ENCODE assay signal across 14 mouse cellular contexts in the genomic region with DNA sequence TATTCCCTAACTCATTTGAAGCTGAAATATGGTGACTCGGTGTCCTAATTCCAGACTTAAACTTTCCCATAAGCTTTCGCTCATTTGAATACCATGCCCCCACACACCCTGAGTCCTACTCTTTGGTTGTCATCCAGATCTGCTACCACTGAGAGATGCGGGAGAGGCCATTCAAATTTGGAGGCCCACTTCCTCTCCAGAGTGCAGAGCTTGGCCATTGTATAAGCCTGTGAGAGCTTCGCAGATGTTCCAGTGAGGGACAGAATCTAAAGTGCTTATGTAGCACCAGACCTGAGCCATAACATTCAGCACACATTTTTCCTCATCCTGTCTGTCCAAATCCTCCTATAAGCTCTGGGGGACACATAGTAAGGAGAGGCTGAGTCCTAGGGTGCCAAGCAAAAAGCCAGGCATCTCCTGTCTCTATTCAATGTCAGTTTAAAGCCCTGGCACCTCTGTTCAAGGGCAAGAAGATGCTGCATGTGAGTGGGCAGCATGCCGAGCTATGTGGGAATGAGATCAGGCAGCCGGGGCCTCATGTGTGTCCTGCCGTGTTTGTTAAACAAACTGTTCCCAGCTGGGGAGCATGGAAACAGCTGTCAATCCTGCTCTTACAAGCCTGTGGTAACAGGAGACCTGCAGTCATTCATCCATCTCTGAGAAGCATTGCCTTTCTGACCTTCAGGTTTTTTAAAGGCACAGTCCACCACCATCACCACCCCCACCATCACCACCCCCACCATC.
A peak's percentile ranks its signal among the peaks of the same experiment; 100 is the strongest.
DNase-seq lines count a peak whose midpoint lies in the region; ATAC-seq and TF ChIP-seq lines count a peak whose summit lies in the region.
"Had no signal": no experiment of that assay in that cellular context is flagged by ENCODE, and none has a peak within 500 bp of the region (broad histone marks: within the 10 kb centered on the region; RNA-seq: fewer than 3 reads in every experiment).

No protein-coding gene starts in this region.

- TF ChIP-seq CTCF in lung, embryonic 14.5 days (IDR thresholded peaks at IDR 0.05; ENCODE audit: low read depth): no peak
- TF ChIP-seq CTCF in lung, adult 2 months (IDR thresholded peaks at IDR 0.05; ENCODE audit: insufficient read depth, low read length): no peak

- 32% methylated on average over 7 of the region's 7 CpGs for WGBS in lung, embryonic 14.5 days
- WGBS in lung, adult 2 months: 45% methylated on average over 7 of the region's 7 CpGs
- 46% methylated on average over 7 of the region's 7 CpGs for WGBS in embryonic facial prominence, embryonic 11.5 days

- H3K36me3 ChIP-seq in lung, embryonic 14.5 days (ENCODE audit: insufficient read depth): no peaks in the 10 kb centered on the region
- no peaks in the 10 kb centered on the region for H3K36me3 ChIP-seq in embryonic facial prominence, embryonic 11.5 days (replicated peaks; ENCODE audit: control insufficient read depth, insufficient read depth, low read depth, low read length)
- H3K36me3 ChIP-seq: embryonic facial prominence, embryonic 12.5 days; heart, embryonic 13.5 days; liver, embryonic 13.5 days; midbrain, embryonic 13.5 days had no signal

- no peak for TF ChIP-seq POLR2A in lung, adult 2 months (IDR thresholded peaks at IDR 0.05; ENCODE audit: borderline replicate concordance, extremely low read depth, low read depth, low read length)

- DNase-seq in cerebellum, postnatal 10 days: peak; percentile 69 to 77
- peak; percentile 81 for DNase-seq in lung, embryonic 14.5 days
- DNase-seq in lung, adult 2 months: no peak
- DNase-seq in embryonic facial prominence, embryonic 11.5 days (ENCODE audit: low spot score): peak; percentile 80
- peak; percentile 40 for DNase-seq in lung, postnatal 14 days
- no peak for DNase-seq in left cerebral cortex, adult 9 months (ENCODE audit: low spot score in 2 of 2)
- DNase-seq in c-Kit-positive CD71-positive TER-119-positive erythroid progenitor cells, embryonic 14.5 days (ENCODE audit: low spot score): no peak
- DNase-seq: kidney, adult 2 months; layer of hippocampus, adult 9-11 months; liver, embryonic 13.5 days had no signal

- 0 out of 2 replicates have a peak, but pooled peaks cover 5% of the 10 kb centered on the region for H3K4me1 ChIP-seq in lung, embryonic 14.5 days (ENCODE audit: insufficient read depth)
- no peaks in the 10 kb centered on the region for H3K4me1 ChIP-seq in lung, adult 2 months (ENCODE audit: control insufficient read depth, insufficient read depth, low read length)
- H3K4me1 ChIP-seq in embryonic facial prominence, embryonic 11.5 days (ENCODE audit: control insufficient read depth, insufficient read depth, low read length): no peaks in the 10 kb centered on the region; the same call in 1 of the 2 replicates
- H3K4me1 ChIP-seq: liver, embryonic 13.5 days had no signal

- no peak overlapping the region for H3K9ac ChIP-seq in lung, embryonic 14.5 days
- no peak overlapping the region for H3K9ac ChIP-seq in embryonic facial prominence, embryonic 11.5 days (replicated peaks; ENCODE audit: low read length)
- H3K9ac ChIP-seq: embryonic facial prominence, embryonic 12.5 days; heart, embryonic 13.5 days; liver, embryonic 13.5 days; midbrain, embryonic 13.5 days had no signal

- no peak overlapping the region for H3K4me3 ChIP-seq in lung, embryonic 14.5 days (ENCODE audit: low read depth, low read length)
- no peak overlapping the region for H3K4me3 ChIP-seq in lung, adult 2 months (replicated peaks; ENCODE audit: extremely low read depth, low read depth, low read length)
- H3K4me3 ChIP-seq in embryonic facial prominence, embryonic 11.5 days (ENCODE audit: low read depth, low read length): no peak overlapping the region
- H3K4me3 ChIP-seq: embryonic facial prominence, embryonic 12.5 days; heart, embryonic 13.5 days; liver, embryonic 13.5 days; midbrain, embryonic 13.5 days had no signal

- H3K9me3 ChIP-seq in lung, embryonic 14.5 days (ENCODE audit: low read depth, low read length): no peaks in the 10 kb centered on the region
- H3K9me3 ChIP-seq in embryonic facial prominence, embryonic 11.5 days (replicated peaks; ENCODE audit: control insufficient read depth, low read length): no peaks in the 10 kb centered on the region
- H3K9me3 ChIP-seq: embryonic facial prominence, embryonic 12.5 days; heart, embryonic 13.5 days; liver, embryonic 13.5 days; midbrain, embryonic 13.5 days had no signal

- no peak for ATAC-seq in cerebellum, adult (ENCODE audit: insufficient number of reproducible peaks, low FRiP score, low TSS enrichment)
- ATAC-seq in lung, embryonic 14.5 days (ENCODE audit: insufficient read depth): peak; percentile 82
- ATAC-seq in embryonic facial prominence, embryonic 11.5 days (replicated peaks; ENCODE audit: insufficient number of reproducible peaks, low FRiP score, low TSS enrichment, low read depth): no peak
- ATAC-seq: midbrain, embryonic 13.5 days had no signal

- H3K27ac ChIP-seq in lung, embryonic 14.5 days (ENCODE audit: low read depth): peak overlapping the region; percentile 61
- no peak overlapping the region for H3K27ac ChIP-seq in embryonic facial prominence, embryonic 11.5 days (replicated peaks; ENCODE audit: low read depth, low read length)
- H3K27ac ChIP-seq: embryonic facial prominence, embryonic 12.5 days; heart, embryonic 13.5 days; liver, embryonic 13.5 days; midbrain, embryonic 13.5 days had no signal

- no peaks in the 10 kb centered on the region for H3K27me3 ChIP-seq in lung, embryonic 14.5 days (ENCODE audit: insufficient read depth, low read length)
- no peaks in the 10 kb centered on the region for H3K27me3 ChIP-seq in embryonic facial prominence, embryonic 11.5 days (ENCODE audit: control insufficient read depth, insufficient read depth, low read length)
- H3K27me3 ChIP-seq: embryonic facial prominence, embryonic 12.5 days; liver, embryonic 13.5 days; midbrain, embryonic 13.5 days had no signal

- H3K4me2 ChIP-seq in lung, embryonic 14.5 days: no peak overlapping the region
- H3K4me2 ChIP-seq in embryonic facial prominence, embryonic 11.5 days (ENCODE audit: low read depth, low read length): no peak overlapping the region
- H3K4me2 ChIP-seq: embryonic facial prominence, embryonic 12.5 days; heart, embryonic 13.5 days; liver, embryonic 13.5 days; midbrain, embryonic 13.5 days had no signal

Comparison
In these comparisons a context has a peak if more than half of its experiments do, and no peak if none do; other contexts are left out.
1. DNase-seq: peak in cerebellum, postnatal 10 days (2 of 2), lung, embryonic 14.5 days (single experiment), embryonic facial prominence, embryonic 11.5 days (single experiment) and lung, postnatal 14 days (single experiment); none in lung, adult 2 months (single experiment), left cerebral cortex, adult 9 months (0 of 2) and c-Kit-positive CD71-positive TER-119-positive erythroid progenitor cells, embryonic 14.5 days (single experiment).